Mouse (Mus musculus) liver, adult 2 months (tissue): ENCODE data around the gene Hpcal1.

Experiments used
- CTCF ChIP-seq: fragments of 200-500 bp; IDR thresholded peaks from 2 replicates; pipeline ENCODE4 v1.5.1; 2011; ENCODE audit warnings: low read depth, low read length, control low read depth
- POLR2A ChIP-seq: fragments of 200-500 bp; IDR thresholded peaks from 2 replicates; pipeline ENCODE4 v1.6.1; 2011; ENCODE audit warnings: low read length, control low read depth; ENCODE audit not compliant: insufficient read depth; ENCODE audit errors: extremely low read depth

DNA sequence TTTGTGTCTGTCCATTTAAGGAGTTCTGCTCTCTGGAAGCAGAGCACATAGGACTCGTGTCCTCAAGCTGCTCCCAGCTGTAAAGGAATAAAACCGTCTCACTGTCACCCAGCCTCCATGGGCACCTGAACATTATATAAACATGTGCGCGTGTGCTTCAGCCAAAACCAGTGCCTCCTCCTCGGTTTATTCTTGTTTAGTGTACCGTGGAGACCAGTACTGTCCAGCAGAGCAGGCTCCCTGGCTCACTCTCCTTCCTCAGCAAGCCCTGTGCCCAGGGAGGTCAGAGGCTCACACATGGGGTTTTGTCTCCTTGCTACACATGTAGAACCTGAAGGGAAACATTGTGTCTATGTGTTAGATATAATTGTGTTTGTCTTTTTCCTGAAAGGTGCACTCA, 27.5 kb downstream of the Hpcal1 start:
- no peak for TF ChIP-seq POLR2A
- TF ChIP-seq CTCF, result no peak
